Comparison of ENCODE assay signal across 28 mouse cellular contexts in the genomic region with DNA sequence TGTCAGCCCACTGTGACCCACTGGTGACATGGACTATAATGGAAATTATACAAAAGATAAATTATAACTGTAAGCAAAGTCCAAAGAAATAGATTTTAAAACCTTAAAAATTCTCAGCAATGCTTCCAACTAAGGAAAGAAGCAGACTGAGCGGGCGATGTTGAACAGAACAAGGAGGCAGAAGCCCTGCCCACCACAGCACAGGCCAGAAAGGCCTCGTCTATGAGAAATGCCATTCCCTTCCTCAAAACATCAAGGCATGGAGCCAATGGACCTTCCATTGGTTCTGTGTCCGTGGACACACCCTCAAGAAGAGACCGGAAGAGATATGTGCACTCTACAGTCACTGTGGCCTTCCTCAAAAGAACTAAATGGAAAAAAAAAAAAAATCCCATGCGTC.
"Had no signal": no experiment of that assay in that cellular context is flagged by ENCODE, and none has a peak within 500 bp of the region (broad histone marks: within the 10 kb centered on the region; RNA-seq: fewer than 3 reads in every experiment).

No protein-coding gene starts in this region.

- H3K4me3 ChIP-seq: embryonic facial prominence, embryonic 10.5 days; embryonic facial prominence, embryonic 12.5 days; embryonic facial prominence, embryonic 13.5 days; embryonic facial prominence, embryonic 15.5 days; erythroblast, embryonic 14.5 days; forebrain, embryonic 10.5 days; forebrain, embryonic 12.5 days; forebrain, embryonic 13.5 days; forebrain, embryonic 15.5 days; gastrocnemius, adult 2 months; heart, adult 2 months had no signal

- H3K36me3 ChIP-seq: embryonic facial prominence, embryonic 10.5 days; embryonic facial prominence, embryonic 12.5 days; embryonic facial prominence, embryonic 13.5 days; embryonic facial prominence, embryonic 15.5 days; forebrain, embryonic 10.5 days; forebrain, embryonic 12.5 days; forebrain, embryonic 15.5 days had no signal

- H3K4me2 ChIP-seq: embryonic facial prominence, embryonic 12.5 days; embryonic facial prominence, embryonic 13.5 days; embryonic facial prominence, embryonic 15.5 days; forebrain, embryonic 12.5 days; forebrain, embryonic 13.5 days; forebrain, embryonic 15.5 days had no signal

- H3K27ac ChIP-seq: embryonic facial prominence, embryonic 10.5 days; embryonic facial prominence, embryonic 12.5 days; embryonic facial prominence, embryonic 13.5 days; embryonic facial prominence, embryonic 15.5 days; forebrain, embryonic 10.5 days; forebrain, embryonic 12.5 days; forebrain, embryonic 13.5 days; forebrain, embryonic 15.5 days; gastrocnemius, adult 2 months; heart, adult 2 months had no signal

- H3K9ac ChIP-seq: embryonic facial prominence, embryonic 12.5 days; embryonic facial prominence, embryonic 13.5 days; embryonic facial prominence, embryonic 15.5 days; forebrain, embryonic 12.5 days; forebrain, embryonic 13.5 days; forebrain, embryonic 15.5 days; forebrain, postnatal 0 days had no signal

- H3K4me1 ChIP-seq: embryonic facial prominence, embryonic 12.5 days; embryonic facial prominence, embryonic 15.5 days; forebrain, embryonic 15.5 days had no signal

- DNase-seq: cerebellum, adult 2 months; cerebellum, adult 8-10 months; cerebellum, adult 9-10 months; cerebellum, adult 9-11 months; cerebellum, postnatal 10 days; cerebellum, postnatal 14 days; cerebellum, postnatal 25 days; cerebellum, postnatal 36 days; embryo, embryonic 11 days; forebrain, postnatal 0 days; gastrocnemius, adult 2 months; gastrocnemius, postnatal 10 days; gastrocnemius, postnatal 14 days; gastrocnemius, postnatal 25 days; gastrocnemius, postnatal 36 days; heart, adult 18-20 months; heart, adult 2 months had no signal

- H3K27me3 ChIP-seq: embryonic facial prominence, embryonic 12.5 days; embryonic facial prominence, embryonic 13.5 days; embryonic facial prominence, embryonic 15.5 days; forebrain, embryonic 12.5 days; forebrain, embryonic 13.5 days; forebrain, embryonic 15.5 days had no signal

- H3K9me3 ChIP-seq: embryonic facial prominence, embryonic 10.5 days; embryonic facial prominence, embryonic 12.5 days; embryonic facial prominence, embryonic 13.5 days; embryonic facial prominence, embryonic 15.5 days; forebrain, embryonic 10.5 days; forebrain, embryonic 12.5 days; forebrain, embryonic 13.5 days; forebrain, embryonic 15.5 days had no signal

- ATAC-seq: forebrain, embryonic 13.5 days; forebrain, embryonic 14.5 days; forebrain, embryonic 15.5 days; forebrain, embryonic 16.5 days; forebrain, postnatal 0 days had no signal
